Mouse (Mus musculus) bone marrow, adult 2 months (tissue): ENCODE data around the gene Ptprt.

Source experiments
- CTCF ChIP-seq: fragments of 200-500 bp; IDR thresholded peaks from 2 replicates; pipeline ENCODE4 v1.5.1; 2011; ENCODE audit warnings: low read length, control low read depth; ENCODE audit not compliant: control insufficient read depth, insufficient read depth
- POLR2A ChIP-seq: fragments of 200-500 bp; IDR thresholded peaks from 2 replicates; pipeline ENCODE4 v1.6.1; 2011; ENCODE audit warnings: low read depth, mild to moderate bottlenecking, control low read depth, low read length, borderline replicate concordance; ENCODE audit not compliant: control insufficient read depth

GRCm38 (mm10) chr2:161557874-161558273, 1103.1 kb downstream of the Ptprt start:
- TF ChIP-seq CTCF (no peak), POLR2A (no peak)
